Mouse (Mus musculus) brain, embryonic 14.5 days (tissue): Measurements from ENCODE around the gene M1ap.

Experiments used
- CTCF ChIP-seq: fragments of 200-500 bp; IDR thresholded peaks from 2 replicates; pipeline ENCODE4 v1.5.1; 2012; ENCODE audit warnings: inconsistent platforms, mild to moderate bottlenecking, moderate library complexity, borderline replicate concordance; ENCODE audit not compliant: insufficient read depth, insufficient read length; ENCODE audit errors: extremely low read depth
- POLR2A ChIP-seq: fragments of 200-500 bp; IDR thresholded peaks from 2 replicates; pipeline ENCODE4 v1.6.1; 2012; ENCODE audit warnings: mild to moderate bottlenecking, inconsistent platforms, borderline replicate concordance; ENCODE audit not compliant: poor library complexity, insufficient read depth, insufficient read length, severe bottlenecking; ENCODE audit errors: extremely low read depth

DNA sequence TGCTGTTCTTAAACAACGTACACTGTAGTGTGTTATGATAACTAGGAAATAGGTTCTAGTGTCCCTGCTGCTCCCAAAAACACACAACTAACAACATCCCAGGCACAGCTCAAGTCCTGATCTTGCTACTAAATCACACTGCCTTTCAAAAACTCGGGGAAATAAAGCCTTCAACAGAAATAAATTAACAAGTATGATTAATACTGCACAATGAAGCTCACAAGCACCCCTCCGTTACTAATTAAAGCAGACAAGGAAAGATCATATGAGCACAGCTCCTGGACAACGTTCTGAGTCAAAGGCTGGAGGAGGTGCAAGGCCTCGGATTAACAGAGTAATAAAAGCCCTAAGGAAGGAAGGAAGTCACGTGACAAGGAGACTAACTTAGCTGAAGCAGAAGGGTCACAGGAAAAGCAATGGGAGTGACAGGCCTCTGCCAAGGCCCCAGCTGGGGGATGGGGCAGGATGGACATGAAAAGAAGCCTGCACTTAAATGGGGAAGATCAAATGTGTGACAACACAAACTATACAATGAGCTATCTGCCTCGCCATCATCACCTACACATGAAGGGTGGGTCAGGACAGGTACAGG lies 50.9 kb downstream of the M1ap start:
- TF ChIP-seq POLR2A, result no peak
- TF ChIP-seq CTCF, result no peak
